Mouse (Mus musculus) intestine, embryonic 16.5 days (tissue): ENCODE data around the gene Iqcd. TPM values are rescaled to one million over a fixed set of nuclear protein-coding genes. Genes with fewer than 3 reads are reported as not detected.
A peak's percentile ranks its signal among the peaks of the same experiment; 100 is the strongest.

Experiments
- ATAC-seq: fragments of 200-750 bp; cut with Nextera tagmentation; 2 replicates; pipeline ENCODE4 v1.8.0; 2017; ENCODE audit warnings: moderate TSS enrichment, moderate library complexity
- H3K27ac ChIP-seq: fragments of 300-500 bp; sonication (generic); 2 replicates; pipeline ENCODE4 v1.5.1; 2014; ENCODE audit warnings: mild to moderate bottlenecking, low read length
- H3K27me3 ChIP-seq: fragments of 300-500 bp; sonication (generic); replicated peaks from 2 replicates; pipeline ENCODE4 v1.6.1; 2014; ENCODE audit warnings: low read length, control low read depth, mixed read lengths; ENCODE audit not compliant: control insufficient read depth, insufficient read depth
- H3K36me3 ChIP-seq: fragments of 300-500 bp; sonication (generic); 2 replicates; pipeline ENCODE4 v1.6.1; 2014; ENCODE audit warnings: low read length, control low read depth; ENCODE audit not compliant: control insufficient read depth, insufficient read depth
- H3K4me1 ChIP-seq: fragments of 300-500 bp; sonication (generic); 2 replicates; pipeline ENCODE4 v1.6.1; 2014; ENCODE audit warnings: low read length, control low read depth, mixed read lengths; ENCODE audit not compliant: control insufficient read depth, insufficient read depth
- H3K4me2 ChIP-seq: fragments of 300-500 bp; sonication (generic); 2 replicates; pipeline ENCODE4 v1.6.1; 2014; ENCODE audit warnings: low read depth, low read length, control low read depth
- H3K4me3 ChIP-seq: fragments of 300-500 bp; sonication (generic); 2 replicates; pipeline ENCODE4 v1.5.1; 2014; ENCODE audit warnings: mild to moderate bottlenecking, low read length
- H3K9ac ChIP-seq: fragments of 300-500 bp; sonication (generic); 2 replicates; pipeline ENCODE4 v1.6.1; 2014; ENCODE audit warnings: low read depth, low read length
- H3K9me3 ChIP-seq: fragments of 300-500 bp; sonication (generic); 2 replicates; pipeline ENCODE4 v1.6.1; 2016; ENCODE audit warnings: low read length, control low read depth; ENCODE audit not compliant: control insufficient read depth
- WGBS: fragments of 180-500 bp; shearing (Covaris S2); extraction: QIAGEN DNeasy Blood & Tissue Kit; methylation state at CpG from one replicate; pipeline ENCODE4 v1.1.7; 2014; 5-methylcytosine and 5-hydroxymethylcytosine counted together
- polyA plus RNA-seq: library from polyadenylated mRNA; unstranded; fragments of >200 nt; fragmentation: Nextera tagmentation; extraction: Ambion mirVana; gene quantifications from 2 replicates; pipeline ENCODE4 v1.2.1, GENCODE M21; 2015

The Iqcd gene
- polyA plus RNA-seq, 1 experiment from 2014 or later, result 0.27 TPM

DNA sequence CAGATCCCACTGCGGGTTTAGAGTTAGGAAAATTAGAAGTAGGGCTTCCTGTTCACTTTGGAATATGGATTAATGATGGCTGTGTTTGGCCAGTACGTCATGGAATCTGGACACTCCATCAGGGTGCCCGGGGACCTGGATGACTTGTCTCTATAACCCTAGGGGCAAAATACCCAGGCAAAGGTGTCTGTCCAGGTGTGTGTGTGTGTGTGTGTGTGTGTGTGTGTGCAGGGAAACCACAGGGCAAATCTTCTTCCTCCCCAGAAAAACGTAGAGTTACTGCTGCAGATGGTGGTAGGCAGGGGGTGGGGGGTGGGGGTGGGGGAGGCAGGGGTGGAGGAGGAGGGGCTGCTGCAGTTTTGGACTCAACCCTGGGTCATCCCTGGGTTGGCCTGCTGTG lies 58.5 kb downstream of the Iqcd start:
- no peaks in the 10 kb centered on the region for H3K36me3 ChIP-seq
- H3K27ac ChIP-seq, result no peak overlapping the region
- ATAC-seq, result no peak
- no peak overlapping the region for H3K9ac ChIP-seq
- WGBS, result 58% methylated on average over 4 of the region's 4 CpGs
- no peaks in the 10 kb centered on the region for H3K9me3 ChIP-seq
- no peak overlapping the region for H3K4me2 ChIP-seq
- peaks cover 23% of the 10 kb centered on the region for H3K27me3 ChIP-seq
- peaks cover 15% of the 10 kb centered on the region for H3K4me1 ChIP-seq
- no peak overlapping the region for H3K4me3 ChIP-seq

DNA sequence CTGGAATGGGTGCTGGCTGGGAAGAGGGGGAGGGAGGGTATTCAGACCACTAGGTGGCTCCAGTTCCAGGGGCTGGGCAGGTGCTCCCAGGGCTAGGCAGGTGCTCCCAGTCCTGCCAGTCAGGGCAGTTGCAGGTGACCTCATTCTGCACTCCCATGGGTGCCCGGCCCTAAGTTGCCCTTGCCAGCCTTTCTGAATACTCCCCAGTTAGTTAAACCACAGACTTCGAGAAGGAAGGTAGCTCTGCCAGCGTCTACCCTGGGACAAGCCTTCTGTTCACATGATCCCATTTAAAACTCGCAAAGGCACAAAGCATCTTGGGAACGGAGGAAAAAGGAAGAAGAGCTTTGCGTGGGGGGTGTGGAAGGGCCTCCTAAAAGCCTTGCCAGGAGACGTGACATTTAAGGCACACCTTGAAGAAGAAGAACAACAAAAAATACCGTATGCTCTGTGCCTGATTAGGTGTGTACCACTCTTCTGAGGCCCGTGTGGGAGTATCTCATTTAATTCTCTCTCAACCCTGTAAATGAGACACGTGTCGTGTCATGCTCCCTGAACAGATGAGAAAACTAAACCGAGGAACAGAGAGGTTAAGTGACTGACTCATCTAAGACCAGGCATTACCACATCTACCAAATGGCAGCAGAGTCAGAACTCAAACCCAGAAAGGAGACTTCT lies 59.1 kb downstream of the Iqcd start:
- ATAC-seq, result no peak
- Histone ChIP-seq H3K9ac (no peak overlapping the region), H3K27ac (no peak overlapping the region), H3K9me3 (no peaks in the 10 kb centered on the region), H3K36me3 (no peaks in the 10 kb centered on the region), H3K4me3 (no peak overlapping the region), H3K4me1 (peaks cover 15% of the 10 kb centered on the region), H3K27me3 (peaks cover 23% of the 10 kb centered on the region), H3K4me2 (peak overlapping the region; percentile 78; the same call in 1 of the 2 replicates)
- WGBS, result 41% methylated on average over 12 of the region's 12 CpGs

DNA sequence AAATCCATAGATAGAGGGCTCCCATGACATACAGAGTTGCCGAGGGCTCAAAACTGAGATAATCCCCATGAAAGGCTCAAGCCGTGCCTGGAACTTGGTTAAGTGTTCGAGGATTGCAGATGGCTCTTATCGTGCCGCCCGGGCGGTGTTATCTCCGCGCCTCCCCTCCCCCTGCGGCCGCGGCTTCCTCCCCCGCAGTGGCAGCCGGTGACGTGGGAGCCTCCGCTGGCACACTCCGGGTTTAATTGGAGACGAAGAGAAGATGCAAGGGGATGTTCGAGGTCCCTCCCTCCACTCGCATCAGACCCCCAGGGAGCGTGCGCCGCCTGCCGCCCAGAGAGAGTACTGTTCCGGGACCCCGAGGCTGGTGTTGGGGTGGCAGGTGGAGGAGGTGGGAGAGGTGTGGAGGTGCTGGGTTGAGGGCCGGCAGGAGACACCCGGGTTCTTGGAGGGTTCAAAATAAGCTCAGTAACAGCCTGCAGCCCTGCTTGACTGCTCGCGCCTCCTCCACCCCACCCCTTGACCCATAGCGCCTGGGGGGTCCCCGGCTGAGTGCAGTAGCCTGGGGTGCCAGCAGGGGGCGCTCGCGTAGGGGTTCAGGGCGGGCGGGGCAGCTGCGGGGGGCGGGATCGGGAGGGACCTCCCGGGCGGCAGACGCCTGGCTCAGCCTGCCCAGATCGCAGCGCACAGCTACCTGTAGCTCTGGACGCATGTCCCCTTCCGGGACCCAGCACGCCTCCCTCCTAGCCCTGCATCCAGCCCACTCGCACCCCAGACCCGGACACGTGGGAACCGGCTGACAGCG lies 60.0 kb downstream of the Iqcd start, which contains the start of gene Rasal1:
Rasal1 (plus strand) TSS at position 244 of the 805 bp plus-strand sequence.
- Histone ChIP-seq H3K36me3 (no peaks in the 10 kb centered on the region), H3K4me3 (peak within 1 kb of the TSS; percentile 44), H3K4me2 (peak within 1 kb of the TSS; percentile 78), H3K4me1 (peaks cover 15% of the 10 kb centered on the region), H3K27ac (no peak within 1 kb of the TSS), H3K27me3 (peaks cover 23% of the 10 kb centered on the region), H3K9ac (peak within 1 kb of the TSS; percentile 48), H3K9me3 (no peaks in the 10 kb centered on the region)
- peak; percentile 54 for ATAC-seq
- WGBS, result under 1% methylated on average over 53 of the region's 53 CpGs

DNA sequence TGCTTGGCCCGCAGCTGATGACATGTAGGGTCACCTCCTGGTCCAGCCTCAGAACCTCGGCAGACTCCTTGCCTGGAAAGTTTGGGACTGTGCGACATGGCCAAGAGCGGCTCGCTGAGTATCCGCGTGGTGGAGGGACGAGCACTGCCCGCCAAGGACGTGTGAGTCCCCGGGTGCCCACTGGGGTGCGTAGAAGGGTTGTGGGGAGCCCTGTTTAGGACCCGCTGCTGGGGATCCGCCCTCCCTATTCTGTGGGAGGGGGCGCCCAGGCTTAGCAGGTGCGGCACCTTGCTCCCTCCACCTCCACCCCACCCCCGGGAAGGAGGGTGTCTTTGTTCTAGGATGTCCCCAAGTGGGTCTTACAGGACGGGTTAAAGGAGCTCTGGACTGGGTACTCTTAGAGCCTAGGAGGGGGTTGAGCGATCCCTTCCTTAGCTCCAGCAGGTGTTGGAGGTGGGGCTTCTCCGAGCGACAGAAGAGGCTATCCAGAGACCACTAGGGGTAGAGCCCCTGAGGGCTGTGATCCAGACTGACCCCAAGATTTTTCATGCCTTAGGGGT lies 60.6 kb downstream of the Iqcd start:
- Histone ChIP-seq H3K36me3 (no peaks in the 10 kb centered on the region), H3K4me2 (peak overlapping the region; percentile 78), H3K4me1 (peaks cover 15% of the 10 kb centered on the region), H3K9ac (peak overlapping the region; percentile 48; the same call in 1 of the 2 replicates), H3K4me3 (peak overlapping the region; percentile 44), H3K9me3 (no peaks in the 10 kb centered on the region), H3K27me3 (peaks cover 23% of the 10 kb centered on the region), H3K27ac (no peak overlapping the region)
- 3% methylated on average over 21 of the region's 21 CpGs for WGBS
- peak; percentile 8; the same call in 1 of the 2 replicates for ATAC-seq

DNA sequence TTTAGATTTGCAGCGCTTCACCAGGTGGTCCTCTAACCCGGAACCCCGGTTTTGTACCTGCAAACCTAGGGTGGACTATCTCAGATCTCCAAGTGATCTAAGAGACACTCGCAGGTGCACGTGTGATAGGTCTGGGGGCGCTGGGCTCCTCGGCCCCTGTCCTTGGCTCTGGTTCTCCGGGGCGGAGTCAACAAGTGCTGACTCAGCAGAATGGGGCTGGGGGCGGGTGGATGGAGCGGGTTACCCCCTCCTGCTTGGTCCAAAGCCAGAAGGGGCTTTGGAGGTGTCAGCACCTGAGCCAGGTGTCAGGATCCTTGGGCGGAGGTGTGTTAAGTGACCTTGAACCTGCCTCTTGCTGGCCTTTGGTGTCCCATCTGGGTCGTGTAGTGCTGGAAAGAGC lies 61.1 kb downstream of the Iqcd start:
- Histone ChIP-seq H3K9ac (no peak overlapping the region), H3K4me2 (no peak overlapping the region), H3K4me3 (no peak overlapping the region), H3K27ac (no peak overlapping the region), H3K9me3 (no peaks in the 10 kb centered on the region), H3K27me3 (peaks cover 23% of the 10 kb centered on the region), H3K4me1 (peaks cover 15% of the 10 kb centered on the region), H3K36me3 (no peaks in the 10 kb centered on the region)
- no peak for ATAC-seq
- 24% methylated on average over 13 of the region's 13 CpGs for WGBS

DNA sequence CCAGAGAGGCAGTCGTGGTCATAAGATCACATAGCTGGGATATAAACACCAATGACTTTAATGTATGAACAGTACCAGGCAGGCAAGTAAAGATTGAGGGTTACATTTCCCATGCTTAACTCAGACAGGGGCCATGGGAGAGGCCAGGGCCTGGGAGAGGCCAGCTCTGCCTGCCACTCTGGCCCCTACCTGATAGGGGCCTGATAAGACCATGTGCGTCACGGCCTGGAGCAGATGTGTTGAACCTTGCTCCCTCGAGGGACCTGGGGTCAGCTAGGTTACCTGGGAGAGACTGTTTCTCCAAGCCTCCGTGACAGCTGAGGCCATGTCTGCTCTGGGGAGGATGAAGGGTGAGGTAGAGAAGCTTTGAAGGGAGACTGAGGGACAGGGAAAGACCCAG lies 62.4 kb downstream of the Iqcd start:
- ATAC-seq, result peak; percentile 76
- H3K9ac ChIP-seq, result no peak overlapping the region
- H3K27ac ChIP-seq, result no peak overlapping the region
- peaks cover 23% of the 10 kb centered on the region for H3K27me3 ChIP-seq
- WGBS, result 42% methylated on average over 5 of the region's 5 CpGs
- H3K36me3 ChIP-seq, result no peaks in the 10 kb centered on the region
- H3K4me3 ChIP-seq, result no peak overlapping the region
- peaks cover 15% of the 10 kb centered on the region for H3K4me1 ChIP-seq
- no peaks in the 10 kb centered on the region for H3K9me3 ChIP-seq
- H3K4me2 ChIP-seq, result no peak overlapping the region

DNA sequence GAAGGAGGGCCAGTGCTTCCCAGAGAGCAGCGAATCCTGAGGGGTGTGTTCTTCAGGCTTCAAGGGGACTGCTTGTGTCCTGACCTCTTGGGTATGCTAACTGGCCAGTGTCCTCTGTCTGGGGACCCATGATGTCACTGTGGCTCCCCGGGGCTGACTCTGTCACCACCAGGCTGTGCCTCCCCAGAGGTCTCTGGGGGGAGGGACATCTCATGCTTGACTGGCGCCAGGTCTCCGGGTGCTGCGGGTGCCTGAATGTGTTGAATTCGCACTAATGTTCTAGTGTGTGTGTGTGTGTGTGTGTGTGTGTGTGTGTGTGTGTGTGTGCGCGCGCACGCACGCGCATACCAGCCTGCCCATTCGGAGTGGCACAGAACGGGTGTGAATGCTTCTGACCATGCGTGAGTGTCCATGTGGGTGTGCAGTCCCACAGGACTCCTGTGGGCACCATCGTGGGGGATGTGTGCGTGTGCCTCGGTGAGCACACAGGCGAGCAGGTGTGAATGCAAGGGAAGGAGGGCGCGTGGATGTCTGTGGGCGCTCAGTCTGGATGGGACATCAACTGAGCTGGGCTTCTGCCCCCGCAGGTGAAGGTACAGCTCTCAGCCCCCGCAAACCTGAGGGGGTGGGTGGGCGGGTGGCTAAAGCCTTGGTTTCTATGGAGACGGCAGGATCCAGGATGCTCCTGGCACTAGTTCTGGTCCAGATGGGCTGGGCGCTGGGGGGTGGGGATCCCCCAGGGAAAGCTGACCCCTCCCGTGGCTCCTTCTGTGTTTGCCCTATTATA lies 64.3 kb downstream of the Iqcd start:
- Histone ChIP-seq H3K4me2 (no peak overlapping the region), H3K4me3 (no peak overlapping the region), H3K9me3 (no peaks in the 10 kb centered on the region), H3K27ac (no peak overlapping the region), H3K4me1 (peaks cover 15% of the 10 kb centered on the region), H3K27me3 (peaks cover 19% of the 10 kb centered on the region), H3K36me3 (no peaks in the 10 kb centered on the region), H3K9ac (no peak overlapping the region)
- no peak for ATAC-seq
- WGBS, result 78% methylated on average over 28 of the region's 28 CpGs

DNA sequence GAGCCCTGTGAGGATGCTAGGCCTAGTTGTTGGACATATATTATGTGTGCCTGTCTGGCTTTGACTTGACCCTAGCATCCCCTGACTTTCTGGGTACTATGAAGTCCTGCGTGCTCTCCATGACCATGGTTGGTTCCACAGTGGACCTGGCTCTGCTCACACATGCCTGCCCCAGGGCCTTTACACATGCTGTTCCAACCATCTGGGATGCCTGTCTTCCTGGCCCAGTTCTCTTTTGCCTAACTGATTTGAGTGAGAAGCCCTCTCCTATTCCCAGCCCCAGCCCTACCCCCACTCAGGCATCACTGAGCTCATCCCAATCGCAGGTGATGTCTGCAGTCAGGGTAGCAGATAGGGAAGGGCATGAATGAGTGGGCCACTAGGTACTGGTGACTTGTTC lies 65.1 kb downstream of the Iqcd start:
- no peak overlapping the region for H3K9ac ChIP-seq

DNA sequence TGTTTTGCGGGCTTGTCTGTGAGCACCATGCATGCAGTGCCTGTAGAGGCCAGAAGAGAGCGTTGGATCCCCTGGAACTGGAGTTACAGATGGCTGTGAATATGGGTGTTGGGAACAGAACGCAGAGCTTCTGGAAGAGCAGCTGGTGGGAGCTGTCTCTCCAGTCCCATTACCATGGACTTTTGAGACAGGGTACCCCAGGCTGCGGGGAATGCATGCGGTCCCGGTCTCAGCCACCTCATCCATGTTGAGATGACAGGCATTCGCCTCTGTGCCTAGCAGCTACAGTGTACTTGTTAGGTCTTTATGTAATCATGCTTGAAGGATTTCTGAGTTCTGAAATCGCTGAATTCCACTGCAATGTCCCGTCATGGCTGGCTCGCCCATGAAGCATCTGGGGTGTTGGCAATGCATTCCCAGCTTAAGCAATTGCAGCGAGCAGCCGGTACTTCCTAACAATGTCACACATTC lies 67.5 kb downstream of the Iqcd start:
- 0 out of 2 replicates have a peak, but pooled peaks cover 2% of the 10 kb centered on the region for H3K4me1 ChIP-seq
- H3K4me2 ChIP-seq, result no peak overlapping the region
- ATAC-seq, result no peak
- no peak overlapping the region for H3K4me3 ChIP-seq
- no peaks in the 10 kb centered on the region for H3K36me3 ChIP-seq
- H3K9ac ChIP-seq, result no peak overlapping the region
- no peaks in the 10 kb centered on the region for H3K27me3 ChIP-seq
- 78% methylated on average over 12 of the region's 12 CpGs for WGBS
- H3K9me3 ChIP-seq, result no peaks in the 10 kb centered on the region
- no peak overlapping the region for H3K27ac ChIP-seq

More for the DNA sequence above, 65.1 kb downstream of the Iqcd start:
- Histone ChIP-seq H3K9me3 (no peaks in the 10 kb centered on the region), H3K4me2 (no peak overlapping the region), H3K4me1 (peaks cover 9% of the 10 kb centered on the region), H3K27me3 (peaks cover 13% of the 10 kb centered on the region), H3K36me3 (no peaks in the 10 kb centered on the region), H3K27ac (no peak overlapping the region), H3K4me3 (no peak overlapping the region)
- ATAC-seq, result no peak
- 91% methylated on average over 2 of the region's 2 CpGs for WGBS
